Mouse (Mus musculus) liver (tissue): ENCODE measurements around the gene Marf1.
A peak's percentile ranks its signal among the peaks of the same experiment; 100 is the strongest.
"Not testable (repeated sequence)": the region's sequence is repeated elsewhere in the genome, so short reads cannot be mapped to it uniquely, and the experiment has no call there.

Experiments
- DNase-seq: peaks from one replicate; pipeline ENCODE4 v3.0.0-alpha.2; 2020; ENCODE audit warnings: mixed read lengths

Marf1 gene

GRCm38 (mm10) chr16:14162988-14163416 lies at the start of gene Marf1, which contains the start of gene Nde1:
Gene Marf1 (minus strand): TSS chr16:14163351.
Gene Nde1 (plus strand): TSS chr16:14163275.
- peak; percentile 97 for DNase-seq

DNA sequence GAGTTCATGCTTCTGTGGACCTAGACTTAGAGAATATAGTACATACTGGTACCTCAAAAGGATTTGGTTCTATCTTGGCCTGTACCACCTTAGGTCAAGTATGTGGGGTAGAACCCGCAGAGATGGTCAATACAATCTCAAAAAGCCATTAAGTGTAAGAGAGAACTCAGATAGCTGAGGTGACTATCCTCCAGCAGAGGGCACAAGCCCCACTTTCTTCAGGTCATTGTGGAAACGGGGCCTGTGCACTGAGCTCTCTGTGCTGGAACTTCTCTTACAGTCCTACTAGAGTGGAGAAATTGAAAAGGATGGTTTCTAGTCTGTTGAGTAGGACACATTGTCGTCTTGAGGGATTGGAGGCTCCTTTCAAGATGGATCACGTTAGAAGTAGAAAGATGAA lies 35.6 kb upstream of the Marf1 start:
- DNase-seq = no peak

DNA sequence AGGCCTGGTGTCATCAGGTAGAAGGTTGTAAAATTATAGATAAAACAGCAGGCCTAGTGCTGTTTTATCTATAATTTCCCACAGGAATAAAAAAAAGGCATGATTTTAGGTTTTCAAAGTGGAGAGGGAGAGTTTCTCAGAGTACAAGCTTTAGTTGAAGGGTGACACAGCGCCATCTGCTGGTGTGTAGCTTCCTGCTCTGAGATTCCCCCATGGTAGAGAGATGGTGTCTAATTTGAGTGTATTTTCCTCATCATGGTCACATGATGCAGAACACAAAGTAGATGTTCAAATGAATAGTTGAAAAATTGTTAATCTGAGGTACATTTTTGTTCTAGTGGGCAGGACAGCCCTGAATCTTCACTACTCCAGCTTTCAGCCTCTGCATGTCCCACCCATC lies 32.3 kb upstream of the Marf1 start:
- DNase-seq = peak; percentile 63

GRCm38 (mm10) chr16:14194164-14194950 lies 31.2 kb upstream of the Marf1 start:
- no peak for DNase-seq

DNA sequence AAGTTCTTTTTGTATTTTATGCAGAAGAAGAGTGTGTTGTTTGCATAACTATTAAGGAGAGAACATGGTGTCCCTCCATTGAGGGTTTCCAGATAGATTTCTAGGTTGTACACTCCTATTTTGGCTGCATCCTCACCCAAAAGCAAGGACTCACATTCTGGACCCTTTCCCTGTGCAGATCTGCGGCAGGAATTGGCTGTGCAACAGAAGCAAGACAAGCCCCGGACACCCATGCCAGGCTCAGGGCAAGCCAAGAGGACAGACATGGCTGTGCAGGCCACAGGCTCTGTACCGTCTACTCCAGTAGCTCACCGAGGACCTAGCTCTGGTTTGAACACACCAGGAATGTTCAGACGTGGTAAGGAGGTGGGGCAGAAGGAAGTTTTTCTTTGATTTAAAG lies 22.4 kb upstream of the Marf1 start:
- DNase-seq = no peak

DNA sequence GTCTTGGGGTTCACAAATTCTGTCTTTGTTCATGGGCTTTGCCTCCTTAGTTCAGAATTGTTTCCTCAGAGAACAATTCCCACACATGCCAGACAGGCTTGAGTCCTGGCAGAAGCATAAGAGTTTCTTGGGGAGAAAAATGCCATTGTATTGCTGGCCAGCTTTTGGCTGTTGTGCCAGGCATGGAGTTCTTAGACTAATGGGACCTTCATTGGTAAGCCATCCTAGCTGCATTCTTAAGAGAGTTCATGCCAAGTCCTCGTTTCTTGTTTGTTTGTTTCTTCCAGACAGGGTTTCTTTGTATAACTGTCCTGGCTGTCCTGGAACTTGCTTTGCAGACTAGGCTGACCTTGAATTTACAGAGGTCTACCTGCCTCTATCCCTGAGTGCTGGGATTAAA lies 20.7 kb upstream of the Marf1 start:
- no peak for DNase-seq

DNA sequence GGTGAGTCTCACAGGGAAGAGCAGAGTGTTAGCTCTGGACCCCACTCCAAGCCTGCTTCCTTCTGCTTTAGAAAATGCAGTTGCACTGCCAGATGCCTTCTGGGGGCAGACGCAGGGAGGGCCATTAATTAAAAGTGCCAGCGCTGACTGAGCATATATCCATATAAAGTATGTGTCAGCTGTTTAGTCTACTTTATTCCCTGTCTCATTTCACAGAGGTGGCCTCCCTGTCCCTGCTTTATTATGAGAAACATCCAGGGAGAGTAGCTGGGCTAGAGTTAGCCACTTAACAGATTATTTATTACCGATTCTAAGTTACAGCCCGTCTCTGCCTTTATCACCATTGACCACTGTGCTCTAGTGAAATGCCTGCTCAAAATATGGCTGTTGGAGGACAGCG lies 19.2 kb upstream of the Marf1 start:
- no peak for DNase-seq

GRCm38 (mm10) chr16:14180163-14180733 lies 17.1 kb upstream of the Marf1 start:
- no peak for DNase-seq

DNA sequence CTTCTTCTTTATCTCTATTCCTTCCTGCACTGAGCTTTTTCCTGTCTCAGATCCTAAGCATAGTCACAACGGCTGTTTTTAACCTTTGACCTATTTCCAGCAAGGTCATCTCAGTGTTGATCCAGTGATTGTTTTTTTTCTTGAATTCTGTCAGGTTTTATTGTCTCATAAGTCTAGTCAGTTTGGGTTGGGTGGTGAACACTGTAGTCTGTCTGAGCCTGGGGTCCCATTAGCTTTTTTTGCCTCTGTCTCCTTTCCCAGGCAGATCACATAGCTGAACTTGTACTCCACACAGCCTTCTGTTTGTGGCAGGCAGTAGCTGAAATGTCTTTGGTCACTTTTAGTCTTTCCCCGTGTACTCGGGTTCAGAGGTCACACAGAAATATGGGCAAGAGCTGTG lies 14.9 kb upstream of the Marf1 start:
- no peak for DNase-seq

GRCm38 (mm10) chr16:14169706-14170105 lies 6.6 kb upstream of the Marf1 start:
- DNase-seq = no peak

- DNase-seq = peak; percentile 71
Measured at GRCm38 (mm10) chr16:14166490-14166889, 3.3 kb upstream of the Marf1 start.

DNA sequence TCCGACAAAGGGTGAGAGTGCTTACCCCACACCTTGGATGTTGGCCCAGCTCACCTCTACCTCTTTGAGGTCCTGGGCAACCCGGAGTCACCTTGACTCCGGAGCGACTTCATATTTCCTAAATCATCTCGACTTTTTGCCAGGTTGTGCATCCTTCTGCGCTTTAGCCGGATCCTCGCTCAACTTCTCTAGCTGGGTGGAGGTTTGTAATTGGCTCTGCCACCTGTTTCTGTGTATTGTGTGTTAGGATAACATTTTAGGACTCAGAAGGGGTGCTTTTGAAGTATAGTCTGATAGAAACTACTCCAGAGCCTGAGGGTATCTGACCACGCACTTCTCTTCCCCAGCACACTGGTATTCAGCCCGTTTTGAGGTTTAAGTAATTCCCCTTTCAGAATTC lies 580 bp upstream of the Marf1 start:
- DNase-seq = peak; percentile 15

GRCm38 (mm10) chr16:14160941-14161340 lies 2.2 kb downstream of the Marf1 start:
- no peak for DNase-seq

DNA sequence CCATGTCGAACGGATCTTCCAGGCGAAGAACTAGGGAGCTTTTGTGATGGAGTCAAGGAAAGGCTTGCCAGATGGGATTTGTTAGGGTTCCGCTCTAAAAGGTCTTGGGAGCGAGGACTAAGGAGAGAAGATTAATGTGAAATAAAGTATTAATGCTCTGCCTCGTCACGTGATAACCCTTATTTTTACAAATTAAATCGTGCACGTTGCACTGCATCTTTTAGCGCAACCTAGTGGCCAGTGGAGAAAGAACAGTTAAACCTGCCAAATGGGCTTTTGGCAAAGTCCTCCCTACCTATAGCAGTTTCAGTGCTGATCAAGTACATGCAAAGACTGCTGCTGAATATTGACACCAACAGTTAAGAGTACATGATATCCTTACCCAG lies 3.4 kb downstream of the Marf1 start:
- DNase-seq = peak; percentile 81

GRCm38 (mm10) chr16:14158936-14159745 lies 4.0 kb downstream of the Marf1 start:
- DNase-seq = peak; percentile 100

DNA sequence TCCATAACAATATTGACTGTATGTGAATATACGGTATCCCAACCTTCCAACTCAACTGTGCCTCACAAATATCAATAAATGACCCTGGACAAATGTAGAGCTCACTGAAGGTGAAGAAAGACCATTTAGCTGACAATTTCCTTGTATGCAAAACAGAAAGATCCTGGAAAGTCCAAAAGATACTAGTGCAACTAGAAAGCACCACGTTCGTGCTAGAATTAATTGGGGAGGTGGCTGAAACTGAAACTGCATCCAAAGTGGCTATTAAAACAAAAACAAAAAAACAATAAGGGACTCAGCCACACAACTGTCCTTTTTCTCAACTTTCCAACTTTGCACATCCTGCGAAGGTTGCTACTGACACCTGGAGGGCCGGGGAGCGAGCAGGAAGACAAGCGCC lies 4.6 kb downstream of the Marf1 start:
- no peak for DNase-seq

DNA sequence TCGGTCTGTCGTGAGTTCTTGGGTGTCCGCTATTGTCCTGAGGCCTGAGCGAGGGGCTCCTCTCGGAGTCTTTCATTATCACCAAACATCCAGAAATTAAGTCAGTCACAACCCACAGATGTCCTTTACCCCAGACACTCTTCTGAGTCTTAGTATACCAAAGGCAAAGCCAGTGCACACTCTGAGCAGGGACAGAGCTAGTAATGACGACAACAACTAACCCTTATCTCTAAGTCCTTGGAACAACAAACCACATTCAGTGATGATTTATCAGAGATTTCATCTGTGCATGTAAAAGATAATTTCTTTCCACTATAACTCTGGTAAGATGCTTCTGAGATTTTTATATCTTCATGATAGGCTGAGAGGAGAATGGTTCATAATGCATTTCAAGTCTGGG lies 6.8 kb downstream of the Marf1 start:
- DNase-seq = no peak

DNA sequence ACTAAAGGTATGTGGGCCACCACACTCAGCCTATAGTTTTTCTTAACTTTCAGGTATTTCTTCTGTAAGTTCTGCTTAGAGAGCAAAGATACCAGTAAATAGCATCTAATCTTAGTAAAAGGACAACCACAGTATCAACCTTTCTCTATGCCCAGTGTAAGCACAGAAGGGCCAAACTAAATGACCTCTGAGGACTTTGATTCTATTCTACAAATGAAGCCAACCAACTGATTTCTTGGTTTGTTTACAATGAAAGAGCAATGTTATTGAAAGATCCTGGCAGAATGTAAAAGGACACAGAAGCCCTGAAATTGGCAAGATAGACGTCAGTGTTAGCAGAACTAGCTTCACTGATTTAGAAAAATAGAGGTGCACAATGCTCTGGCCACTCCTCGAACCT lies 7.5 kb downstream of the Marf1 start:
- not testable (repeated sequence) for DNase-seq

GRCm38 (mm10) chr16:14151718-14152117 lies 11.4 kb downstream of the Marf1 start:
- DNase-seq = no peak

DNA sequence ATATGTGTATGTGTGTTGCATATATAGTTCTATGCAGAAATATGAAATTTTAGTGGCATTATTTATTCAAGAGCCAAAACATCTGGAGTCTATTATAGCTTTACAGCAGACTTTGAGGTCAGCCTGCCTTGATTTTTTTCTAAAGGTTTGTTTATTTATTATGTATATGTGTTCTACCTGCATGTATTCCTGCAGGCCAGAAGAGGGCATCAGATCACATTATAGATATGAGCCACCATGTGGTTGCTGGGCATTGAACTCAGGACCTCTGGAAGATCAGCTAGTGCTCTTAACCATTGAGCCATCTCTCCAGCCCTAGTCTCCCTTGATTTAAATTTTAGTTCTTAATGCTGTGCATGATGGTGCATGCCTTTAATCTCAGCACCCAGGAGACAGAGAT lies 15.4 kb downstream of the Marf1 start:
- DNase-seq = no peak

DNA sequence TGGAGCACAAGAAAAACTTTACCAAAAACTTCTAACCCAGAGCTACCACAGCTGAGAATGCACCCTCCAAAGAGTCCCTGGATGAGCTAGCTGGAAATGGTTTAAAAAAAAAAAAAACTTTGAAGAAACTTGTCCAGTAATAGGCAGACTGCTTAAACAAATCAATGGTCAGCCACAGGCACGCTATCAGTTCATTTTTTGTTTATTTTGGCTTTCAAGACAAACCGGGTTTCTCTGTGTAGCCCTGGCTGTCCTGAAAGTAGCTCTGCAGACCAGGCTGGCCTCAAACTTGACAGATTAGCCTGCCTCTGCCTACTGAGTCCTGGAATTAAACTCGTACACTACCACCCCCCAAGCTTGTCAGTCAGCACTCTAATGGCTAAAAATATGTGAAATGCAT lies 19.9 kb downstream of the Marf1 start:
- no peak for DNase-seq

DNA sequence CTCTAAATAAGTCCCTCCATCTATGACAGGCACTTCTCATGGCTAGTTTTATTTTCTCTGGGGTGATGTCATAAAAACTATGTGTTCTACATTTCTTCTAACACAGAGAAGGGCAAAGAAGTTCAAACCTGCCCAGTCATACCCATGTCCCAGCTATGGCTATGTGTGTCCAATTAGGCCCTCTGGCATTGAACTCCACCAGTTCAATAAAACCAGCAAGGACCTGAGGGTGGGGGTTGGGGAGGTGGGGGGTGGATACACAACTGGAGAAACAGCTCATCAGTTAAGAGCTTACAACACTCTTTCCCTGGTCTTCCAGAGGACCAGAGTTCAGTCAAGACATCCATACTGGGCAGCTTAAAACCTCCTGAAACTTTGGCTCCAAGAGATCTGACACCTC lies 24.0 kb downstream of the Marf1 start:
- DNase-seq = no peak

DNA sequence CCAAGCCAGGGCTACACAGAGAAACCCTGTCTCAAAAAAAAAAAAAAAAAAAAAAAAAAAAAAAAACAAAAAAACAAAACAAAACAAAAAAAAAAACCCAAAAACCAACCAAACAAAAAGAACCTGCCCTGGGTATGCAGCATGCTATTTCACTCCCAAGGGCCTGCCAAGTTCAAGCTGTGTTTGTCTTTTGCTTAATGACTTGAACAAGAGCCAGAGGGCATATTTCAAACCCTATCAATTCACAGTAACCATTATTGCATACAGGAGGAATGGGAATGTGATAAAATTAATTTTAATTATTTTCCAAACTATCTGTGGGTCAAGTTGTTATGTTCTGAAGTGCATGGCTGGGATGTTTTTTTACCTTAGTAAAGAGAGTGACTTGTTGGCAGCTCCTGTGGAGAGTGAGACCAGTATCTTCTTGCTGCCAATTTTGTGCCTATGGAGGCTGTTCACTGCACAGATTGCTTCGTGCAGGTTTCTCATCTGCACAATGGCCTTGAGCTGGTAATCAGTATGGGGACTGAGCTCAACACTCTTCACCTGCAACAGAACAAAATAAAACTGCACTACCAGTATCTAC lies 25.1 kb downstream of the Marf1 start:
- DNase-seq = no peak
